Mouse (Mus musculus): Measurements from ENCODE around the gene Cln5. TPM values are rescaled to one million over a fixed set of nuclear protein-coding genes. Genes with fewer than 3 reads are reported as not detected.

Gene Cln5
- polyA plus RNA-seq, 1 experiment: 0.63 TPM

DNA sequence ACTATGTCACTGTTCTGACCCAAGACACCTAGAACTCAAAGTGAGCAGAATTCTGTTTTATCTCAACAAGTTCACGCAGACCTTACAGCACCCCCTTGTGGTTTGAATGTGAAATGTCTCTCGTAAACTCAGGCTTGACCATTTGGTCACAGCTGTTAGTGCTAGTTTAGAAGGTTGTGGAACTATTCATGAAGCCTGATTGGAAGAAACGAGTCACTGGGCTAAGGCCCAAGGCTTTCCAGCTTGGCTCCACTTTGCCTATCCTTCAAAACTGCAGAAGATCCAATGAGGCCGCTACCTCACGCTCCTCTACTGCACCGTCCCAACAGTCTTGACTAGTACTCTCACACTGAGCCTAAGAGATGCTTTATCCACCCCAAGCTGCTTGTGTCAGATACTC lies 18.6 kb downstream of the Cln5 start:
- peaks cover 95% of the 10 kb centered on the region for H3K36me3 ChIP-seq (ENCODE audit: control insufficient read depth)
- H3K27me3 ChIP-seq (ENCODE audit: control insufficient read depth): peaks cover 5% of the 10 kb centered on the region
- TF ChIP-seq TAL1 (IDR thresholded peaks at IDR 0.05; ENCODE audit: low read length) (no peak), GATA1 (IDR thresholded peaks at IDR 0.05; ENCODE audit: low read length) (no peak)
- H3K4me3 ChIP-seq (replicated peaks): no peak overlapping the region
- H3K4me1 ChIP-seq (ENCODE audit: control insufficient read depth): peaks cover 65% of the 10 kb centered on the region
- H3K9me3 ChIP-seq (ENCODE audit: control insufficient read depth, low read length): no peaks in the 10 kb centered on the region

DNA sequence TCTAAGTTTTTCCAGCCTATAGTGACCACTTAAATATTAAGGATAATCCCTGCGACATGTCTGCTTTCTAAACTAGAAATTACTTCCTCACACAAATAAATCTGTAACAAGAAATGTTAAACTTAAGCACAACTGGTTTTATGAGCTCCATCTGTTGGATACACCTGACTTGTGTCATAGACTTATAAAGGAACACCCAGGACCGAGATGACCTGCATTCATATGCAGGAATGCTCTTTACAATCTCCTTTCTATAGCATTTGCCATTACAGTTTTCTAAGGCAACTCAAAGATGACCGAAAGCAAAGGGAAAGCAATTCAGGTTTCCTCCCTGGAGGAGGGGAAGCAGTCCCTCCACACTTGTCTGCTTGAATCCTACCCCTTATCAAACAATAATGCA lies 23.2 kb downstream of the Cln5 start:
- Histone ChIP-seq H3K9me3 (ENCODE audit: control insufficient read depth, low read length) (no peaks in the 10 kb centered on the region), H3K36me3 (ENCODE audit: control insufficient read depth) (peaks cover 89% of the 10 kb centered on the region), H3K4me3 (replicated peaks) (no peak overlapping the region), H3K27me3 (ENCODE audit: control insufficient read depth) (peaks cover 9% of the 10 kb centered on the region), H3K4me1 (ENCODE audit: control insufficient read depth) (peaks cover 59% of the 10 kb centered on the region)
- TF ChIP-seq TAL1 (IDR thresholded peaks at IDR 0.05; ENCODE audit: low read length): no peak
- no peak for TF ChIP-seq GATA1 (IDR thresholded peaks at IDR 0.05; ENCODE audit: low read length)

DNA sequence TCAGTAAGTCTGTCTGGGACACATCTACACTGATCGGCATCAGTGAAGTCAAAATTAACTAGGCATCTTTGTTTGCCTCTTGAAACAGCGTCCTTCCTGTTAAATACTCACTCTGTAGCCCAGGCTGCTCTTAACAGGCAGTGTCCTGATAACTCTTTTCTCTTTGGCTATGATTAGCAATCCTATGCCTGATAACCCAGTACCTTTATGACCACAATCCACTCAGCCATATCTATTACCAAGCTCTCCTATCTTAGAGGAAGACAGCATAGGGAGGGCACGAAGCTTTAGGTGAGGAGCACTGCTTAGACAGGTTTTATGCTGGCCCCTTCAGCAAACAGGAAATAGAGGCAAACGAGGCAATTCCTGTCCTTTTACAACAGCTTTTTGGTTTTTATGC lies 23.7 kb downstream of the Cln5 start:
- TF ChIP-seq GATA1 (IDR thresholded peaks at IDR 0.05; ENCODE audit: low read length) (no peak), TAL1 (IDR thresholded peaks at IDR 0.05; ENCODE audit: low read length) (no peak)
- Histone ChIP-seq H3K4me1 (ENCODE audit: control insufficient read depth) (peaks cover 54% of the 10 kb centered on the region), H3K27me3 (ENCODE audit: control insufficient read depth) (peaks cover 9% of the 10 kb centered on the region), H3K4me3 (replicated peaks) (no peak overlapping the region), H3K9me3 (ENCODE audit: control insufficient read depth, low read length) (no peaks in the 10 kb centered on the region), H3K36me3 (ENCODE audit: control insufficient read depth) (peaks cover 85% of the 10 kb centered on the region)

DNA sequence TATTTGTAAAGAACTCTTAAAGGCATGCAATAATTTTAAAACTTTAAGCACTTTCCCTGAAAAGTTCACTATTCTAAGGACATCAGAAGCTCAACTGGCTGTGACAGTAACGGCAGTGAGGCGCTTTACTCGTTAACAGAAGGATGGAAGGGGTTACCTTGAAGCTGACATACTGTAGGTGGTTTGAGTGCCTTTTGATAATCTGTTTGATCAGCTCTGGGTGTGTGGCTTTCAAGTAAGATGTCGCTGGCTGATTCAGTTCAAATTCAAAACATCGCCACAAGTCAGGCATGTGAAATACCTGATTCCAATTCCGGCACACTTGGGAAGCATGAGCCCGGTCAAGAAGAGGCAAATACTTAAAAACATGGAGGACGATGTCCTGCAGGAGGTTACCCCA lies 25.0 kb downstream of the Cln5 start:
- Histone ChIP-seq H3K36me3 (ENCODE audit: control insufficient read depth) (peaks cover 72% of the 10 kb centered on the region), H3K27me3 (ENCODE audit: control insufficient read depth) (peaks cover 12% of the 10 kb centered on the region), H3K4me1 (ENCODE audit: control insufficient read depth) (peaks cover 51% of the 10 kb centered on the region), H3K4me3 (replicated peaks) (peak overlapping the region; percentile 38), H3K9me3 (ENCODE audit: control insufficient read depth, low read length) (no peaks in the 10 kb centered on the region)
- TF ChIP-seq TAL1 (IDR thresholded peaks at IDR 0.05; ENCODE audit: low read length): no peak
- no peak for TF ChIP-seq GATA1 (IDR thresholded peaks at IDR 0.05; ENCODE audit: low read length)

DNA sequence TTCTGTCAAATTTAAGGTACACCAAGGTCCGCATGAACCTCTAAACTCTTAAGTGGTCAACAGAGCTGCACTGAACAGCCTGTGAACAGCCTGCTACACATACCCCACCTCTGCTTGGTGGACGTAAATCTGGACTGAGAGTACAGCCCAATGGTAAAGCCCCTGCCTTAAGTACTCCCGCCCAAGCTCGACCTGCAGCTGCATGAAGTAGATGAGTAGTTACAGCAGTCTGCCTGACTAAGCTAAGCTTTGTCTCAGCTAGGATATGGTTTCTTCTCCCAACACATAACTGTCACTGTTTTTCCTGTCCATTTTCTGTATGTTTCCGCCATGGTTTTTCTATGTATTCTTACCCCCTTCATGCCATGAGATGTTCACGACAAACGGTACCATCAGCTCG lies 25.8 kb downstream of the Cln5 start:
- H3K9me3 ChIP-seq (ENCODE audit: control insufficient read depth, low read length): no peaks in the 10 kb centered on the region
- no peak overlapping the region for H3K4me3 ChIP-seq (replicated peaks)
- peaks cover 12% of the 10 kb centered on the region for H3K27me3 ChIP-seq (ENCODE audit: control insufficient read depth)
- peaks cover 53% of the 10 kb centered on the region for H3K4me1 ChIP-seq (ENCODE audit: control insufficient read depth)
- H3K36me3 ChIP-seq (ENCODE audit: control insufficient read depth): peaks cover 66% of the 10 kb centered on the region
- no peak for TF ChIP-seq GATA1 (IDR thresholded peaks at IDR 0.05; ENCODE audit: low read length)
- TF ChIP-seq TAL1 (IDR thresholded peaks at IDR 0.05; ENCODE audit: low read length): no peak

DNA sequence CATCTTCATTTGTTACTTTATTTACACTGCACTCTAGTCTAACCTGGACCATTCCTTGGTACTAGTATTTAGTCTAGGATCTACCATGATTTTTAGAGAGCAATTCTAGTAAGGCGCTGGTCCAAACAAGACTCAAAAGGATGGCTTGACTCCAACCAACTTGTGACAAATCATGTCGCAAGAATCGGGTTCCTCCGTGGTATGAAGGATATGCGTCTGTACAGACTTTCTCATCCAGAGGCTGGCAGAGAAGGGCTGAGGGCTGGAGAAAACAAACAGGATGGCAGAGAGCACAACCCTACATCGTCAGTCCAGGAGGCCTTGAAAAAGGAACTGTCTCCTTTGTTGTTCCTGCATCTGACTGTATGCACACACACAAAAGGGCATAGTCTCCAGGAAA lies 26.6 kb downstream of the Cln5 start:
- Histone ChIP-seq H3K9me3 (ENCODE audit: control insufficient read depth, low read length) (no peaks in the 10 kb centered on the region), H3K36me3 (ENCODE audit: control insufficient read depth) (peaks cover 58% of the 10 kb centered on the region), H3K27me3 (ENCODE audit: control insufficient read depth) (peaks cover 14% of the 10 kb centered on the region), H3K4me1 (ENCODE audit: control insufficient read depth) (peaks cover 51% of the 10 kb centered on the region), H3K4me3 (replicated peaks) (peak overlapping the region; percentile 92)
- no peak for TF ChIP-seq GATA1 (IDR thresholded peaks at IDR 0.05; ENCODE audit: low read length)
- TF ChIP-seq TAL1 (IDR thresholded peaks at IDR 0.05; ENCODE audit: low read length): no peak

DNA sequence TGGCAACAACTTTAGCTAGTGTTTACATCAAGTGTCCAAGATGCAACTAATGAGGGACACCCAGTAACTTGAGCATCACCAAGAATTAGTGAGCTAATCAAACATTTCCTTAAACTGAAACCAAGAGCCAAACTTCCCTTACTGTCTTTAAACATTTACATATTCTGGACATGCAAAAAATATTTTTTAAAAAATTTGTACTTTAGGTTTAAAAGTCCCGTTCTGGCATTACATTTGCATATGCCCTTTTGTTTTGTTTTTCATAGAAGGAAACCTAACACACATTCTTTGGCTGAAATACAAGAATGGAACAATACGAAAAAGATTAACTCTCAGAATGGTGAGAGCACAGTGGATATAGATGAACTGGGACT lies 28.2 kb downstream of the Cln5 start:
- Histone ChIP-seq H3K9me3 (ENCODE audit: control insufficient read depth, low read length) (no peaks in the 10 kb centered on the region), H3K36me3 (ENCODE audit: control insufficient read depth) (peaks cover 43% of the 10 kb centered on the region), H3K4me3 (replicated peaks) (peak overlapping the region; percentile 92), H3K27me3 (ENCODE audit: control insufficient read depth) (peaks cover 19% of the 10 kb centered on the region), H3K4me1 (ENCODE audit: control insufficient read depth) (peaks cover 49% of the 10 kb centered on the region)
- TF ChIP-seq GATA1 (IDR thresholded peaks at IDR 0.05; ENCODE audit: low read length) (no peak), TAL1 (IDR thresholded peaks at IDR 0.05; ENCODE audit: low read length) (no peak)

DNA sequence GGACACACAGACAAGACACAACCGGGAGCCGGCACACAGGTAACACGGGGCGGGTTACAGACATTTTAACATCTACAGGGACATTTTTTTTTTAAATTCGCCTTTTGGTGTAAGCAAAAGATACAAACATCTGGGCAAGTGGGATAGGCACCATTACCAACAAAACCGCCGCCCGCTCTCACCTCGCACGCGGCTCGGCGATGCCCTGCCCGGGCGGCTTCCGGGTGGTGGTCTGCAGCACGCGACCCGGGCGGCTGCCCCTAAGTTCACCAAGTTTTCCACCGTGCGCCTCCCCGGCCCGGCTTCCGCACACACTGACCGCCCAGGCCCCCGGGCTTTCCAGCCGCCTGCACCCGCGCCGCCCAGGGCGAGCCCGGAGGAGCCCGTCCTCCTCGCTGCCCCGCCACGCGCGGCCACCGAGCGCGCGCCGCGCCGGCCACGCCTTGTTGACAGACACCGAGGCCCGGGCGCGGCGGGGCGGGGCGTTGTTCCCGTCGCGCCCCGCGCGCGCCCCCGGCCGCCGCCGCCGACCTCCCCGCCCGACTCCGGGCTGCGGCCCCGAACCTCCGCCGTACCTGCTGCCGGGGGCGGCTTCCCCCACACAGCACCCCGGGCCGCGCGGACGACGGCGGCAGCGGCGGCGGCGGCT lies 28.7 kb downstream of the Cln5 start:
- peaks cover 45% of the 10 kb centered on the region for H3K4me1 ChIP-seq (ENCODE audit: control insufficient read depth)
- H3K9me3 ChIP-seq (ENCODE audit: control insufficient read depth, low read length): no peaks in the 10 kb centered on the region
- no peak for TF ChIP-seq GATA1 (IDR thresholded peaks at IDR 0.05; ENCODE audit: low read length)
- TF ChIP-seq TAL1 (IDR thresholded peaks at IDR 0.05; ENCODE audit: low read length): no peak
- H3K4me3 ChIP-seq (replicated peaks): peak overlapping the region; percentile 92
- H3K36me3 ChIP-seq (ENCODE audit: control insufficient read depth): peaks cover 38% of the 10 kb centered on the region
- H3K27me3 ChIP-seq (ENCODE audit: control insufficient read depth): peaks cover 19% of the 10 kb centered on the region

DNA sequence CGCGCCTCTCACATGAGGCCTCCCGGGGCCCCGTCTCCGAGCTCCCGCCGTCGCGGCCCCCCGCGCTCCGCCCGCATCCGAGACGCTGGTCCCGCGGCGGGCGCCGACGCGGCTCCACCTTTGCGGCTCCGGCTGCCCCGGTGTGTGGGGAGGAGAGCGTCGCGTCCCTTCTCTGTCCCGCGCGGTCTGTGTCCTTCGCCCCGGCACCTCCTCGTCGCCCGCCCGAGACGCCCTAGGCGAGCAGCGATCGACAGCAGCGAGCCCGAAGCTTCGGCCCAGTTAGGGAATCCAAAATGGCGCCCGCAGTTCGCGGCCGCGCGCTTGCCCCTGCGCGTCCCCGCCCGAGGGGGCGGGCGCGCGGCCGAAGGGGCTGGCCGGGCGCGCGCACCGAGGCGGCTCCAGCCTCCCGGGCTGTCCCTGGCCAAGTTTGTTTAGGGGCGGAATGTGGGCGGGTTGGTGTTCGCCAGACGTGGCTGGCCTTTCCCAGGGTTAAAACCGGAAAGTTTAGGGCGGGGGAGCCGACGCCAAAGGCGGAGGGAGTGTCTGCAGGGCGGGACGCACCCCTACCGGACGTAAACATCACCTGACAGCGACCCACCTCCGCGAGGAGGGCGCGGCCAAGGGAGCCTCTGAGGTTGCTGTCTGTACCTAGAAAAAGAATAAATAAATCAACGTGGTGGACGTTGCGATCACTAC lies 29.4 kb downstream of the Cln5 start, which contains the start of gene Fbxl3:
Gene Fbxl3, minus strand, starts transcription at position 329 of the 696 bp plus-strand sequence.
- H3K27me3 ChIP-seq (ENCODE audit: control insufficient read depth): peaks cover 19% of the 10 kb centered on the region
- H3K36me3 ChIP-seq (ENCODE audit: control insufficient read depth): peaks cover 31% of the 10 kb centered on the region
- peaks cover 39% of the 10 kb centered on the region for H3K4me1 ChIP-seq (ENCODE audit: control insufficient read depth)
- H3K9me3 ChIP-seq (ENCODE audit: control insufficient read depth, low read length): no peaks in the 10 kb centered on the region
- no peak for TF ChIP-seq GATA1 (IDR thresholded peaks at IDR 0.05; ENCODE audit: low read length)
- no peak for TF ChIP-seq TAL1 (IDR thresholded peaks at IDR 0.05; ENCODE audit: low read length)
- peak within 1 kb of the TSS; percentile 92 for H3K4me3 ChIP-seq (replicated peaks)

Data from erythroblast, embryonic 14.5 days (primary cell).